Mouse (Mus musculus) neural tube, embryonic 10.5 days (tissue): ENCODE results near the gene Trim28.
A peak's percentile ranks its signal among the peaks of the same experiment; 100 is the strongest.

Source experiments
- DNase-seq: peaks from one replicate; pipeline ENCODE4 v3.0.0-alpha.2; 2017; ENCODE audit warnings: low spot score; ENCODE audit errors: extremely low spot score

Trim28 gene

DNA sequence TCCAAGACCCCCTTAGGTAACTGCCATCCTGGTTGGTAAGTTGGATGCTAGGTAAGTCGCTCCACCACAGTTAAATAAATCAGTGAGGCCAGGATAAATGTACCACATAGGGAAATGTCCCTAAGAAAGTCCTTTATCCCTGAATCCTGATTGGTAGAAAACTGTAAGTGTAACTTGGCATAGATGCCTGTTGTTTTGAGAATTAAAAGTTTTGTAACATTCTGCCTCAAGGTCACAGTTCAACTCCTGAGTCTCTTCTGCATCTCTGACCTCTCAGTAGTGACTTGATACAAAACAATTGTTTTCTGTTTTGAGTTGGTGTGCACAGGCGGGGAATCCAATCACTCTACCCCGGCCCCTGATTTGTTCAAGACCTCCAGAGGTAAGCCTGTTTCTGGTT, at the start of gene Trim28:
Gene Trim28 (plus strand): TSS at position 264 of the 400 bp plus-strand sequence.
- DNase-seq = no peak

DNA sequence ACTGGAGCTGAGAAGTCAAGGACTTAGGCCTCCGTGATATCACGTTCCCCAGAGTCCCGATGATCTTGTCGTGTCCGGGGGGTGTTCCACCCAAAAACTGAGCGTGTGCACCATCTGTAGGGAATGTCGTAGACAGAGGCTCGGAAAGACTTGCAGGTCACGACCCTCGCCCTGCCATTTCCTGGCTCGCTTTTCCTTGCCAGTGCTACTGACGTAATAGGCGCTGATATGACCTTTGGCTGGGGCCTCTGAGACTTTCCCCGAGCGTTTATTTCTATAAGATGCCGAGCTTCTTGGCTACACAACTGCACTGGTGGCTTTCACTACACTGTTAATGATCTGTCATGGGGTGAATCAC, 49.1 kb upstream of the Trim28 start:
- DNase-seq = no peak

DNA sequence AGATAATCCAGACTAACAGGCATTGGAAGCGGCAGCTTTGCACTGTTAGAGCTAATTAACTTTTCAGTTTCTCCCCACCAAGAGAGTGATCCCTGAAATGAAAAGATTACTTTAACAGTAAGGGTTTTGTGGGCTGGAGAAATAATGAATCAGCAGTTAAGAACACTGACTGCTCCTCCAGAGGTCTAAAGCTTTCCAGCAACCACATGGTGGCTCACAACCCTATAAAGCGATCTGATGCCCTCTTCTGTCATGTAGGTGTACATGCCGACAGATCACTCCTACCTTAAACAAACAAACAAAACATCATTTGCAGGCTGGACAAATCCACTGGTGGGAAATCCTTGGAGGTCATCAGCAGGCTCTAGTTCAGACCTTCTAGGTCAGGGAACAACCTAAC, 44.0 kb upstream of the Trim28 start:
- DNase-seq = no peak

- no peak for DNase-seq
Observed at GRCm38 (mm10) chr7:12957511-12957910, 41.4 kb upstream of the Trim28 start.

DNA sequence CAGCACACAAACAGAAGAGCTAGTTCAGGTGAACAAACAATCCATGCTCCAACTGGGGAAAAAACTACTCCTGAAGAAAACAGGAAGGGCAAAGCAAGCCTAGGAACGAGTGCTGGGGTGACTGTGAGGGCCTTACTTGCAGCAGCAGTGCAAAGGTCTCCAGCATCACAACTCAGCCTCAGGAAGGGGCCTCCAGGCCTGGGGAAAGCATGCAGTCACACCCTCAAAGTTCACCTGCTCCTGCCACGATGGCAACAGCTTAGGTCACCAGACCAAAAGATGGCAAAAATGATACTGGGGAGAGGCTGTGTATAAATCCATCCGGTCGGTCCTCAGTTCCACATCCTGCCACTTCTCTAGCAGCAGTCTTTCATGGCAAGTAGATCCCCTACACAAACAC, 40.0 kb upstream of the Trim28 start:
- no peak for DNase-seq

DNA sequence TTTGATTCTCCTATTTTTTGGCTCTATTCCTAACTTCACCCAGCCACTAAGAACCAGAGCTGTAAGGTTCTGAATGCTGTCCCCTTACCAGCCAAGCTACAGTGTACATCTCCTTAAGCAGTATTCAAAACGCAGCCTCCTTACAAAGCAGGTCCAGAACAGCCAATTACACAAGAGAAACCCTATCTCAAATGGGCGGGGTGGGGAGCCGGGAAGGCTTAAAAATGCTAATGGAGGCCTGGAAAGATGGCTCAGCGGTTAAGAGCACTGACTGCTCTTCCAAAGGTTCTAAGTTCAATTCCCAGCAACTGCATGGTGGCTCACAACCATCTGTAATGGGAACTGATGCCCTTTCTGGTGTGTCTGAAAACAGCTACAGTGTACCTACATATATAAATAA, 39.2 kb upstream of the Trim28 start:
- no peak for DNase-seq

DNA sequence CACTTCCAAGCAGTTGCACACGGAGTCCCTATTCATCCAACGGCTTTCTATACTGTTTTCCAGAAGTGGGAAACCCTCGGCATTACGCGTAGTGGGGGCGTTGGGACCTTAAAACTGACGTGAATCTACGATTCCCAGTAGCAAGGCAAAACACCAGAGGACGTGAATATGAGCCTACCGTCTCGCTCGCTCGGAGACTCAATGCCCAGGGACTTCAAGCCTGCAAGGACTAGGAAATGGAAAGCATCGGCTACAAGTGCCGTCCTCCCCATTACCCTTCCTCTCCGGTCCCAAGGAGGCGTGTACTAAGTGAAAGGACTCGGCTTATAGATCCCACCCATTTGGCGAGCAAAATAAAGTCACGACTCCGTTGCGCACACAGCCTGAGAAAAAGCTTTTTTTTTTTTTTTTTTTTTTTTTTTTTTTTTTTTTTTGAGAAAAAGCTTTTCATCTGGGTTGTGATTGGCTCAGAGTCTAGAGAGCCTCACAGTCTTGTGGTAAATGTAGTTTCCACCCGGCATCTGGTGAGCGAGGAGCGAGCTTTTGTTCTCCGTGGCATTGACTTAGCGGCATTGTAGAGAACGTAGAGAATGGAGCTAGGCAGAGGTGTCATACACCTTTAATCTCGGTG, 37.3 kb upstream of the Trim28 start:
- DNase-seq = peak; percentile 65

- peak; percentile 82 for DNase-seq
Observed at GRCm38 (mm10) chr7:12965678-12966091, 33.2 kb upstream of the Trim28 start, which contains the start of gene Zfp324. TSS of gene Zfp324 (plus strand) at chr7:12965838.

DNA sequence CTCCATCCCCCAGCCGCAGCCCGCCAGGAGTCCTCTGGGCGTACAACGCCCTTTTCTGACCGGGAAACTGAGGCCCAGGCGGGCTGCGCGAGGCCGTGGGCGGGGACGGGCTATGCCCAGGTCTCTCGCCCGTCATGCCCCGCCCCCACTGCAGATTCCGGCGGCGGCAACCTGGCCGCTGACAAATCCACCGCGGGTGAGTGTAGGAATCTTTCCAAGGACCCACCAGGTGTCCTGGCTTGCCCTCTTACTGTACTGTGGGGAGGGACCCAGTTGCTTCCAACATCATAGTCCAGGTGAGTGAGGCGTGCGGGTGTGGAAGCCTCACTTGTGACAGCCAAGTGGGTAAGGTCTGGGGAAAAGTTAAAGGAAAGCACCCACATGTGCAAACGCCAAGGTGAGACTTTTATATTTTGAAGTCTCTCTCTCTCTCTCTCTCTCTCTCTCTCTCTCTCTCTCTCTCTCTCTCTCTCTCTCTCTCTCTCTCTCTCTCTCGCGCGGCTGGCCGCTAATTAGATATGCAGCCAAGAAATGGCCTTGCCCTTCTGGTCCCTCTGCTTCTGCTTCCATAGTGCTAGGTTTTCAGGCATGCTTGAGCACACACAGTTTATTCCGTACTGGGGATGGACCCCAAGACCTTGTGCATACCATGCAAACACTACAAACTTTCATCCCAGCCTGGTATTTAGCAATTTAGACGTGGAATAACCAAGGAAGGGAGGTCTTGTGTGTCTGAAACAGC, 32.6 kb upstream of the Trim28 start:
- peak; percentile 63 for DNase-seq

GRCm38 (mm10) chr7:12970906-12971305, 28.0 kb upstream of the Trim28 start:
- no peak for DNase-seq

DNA sequence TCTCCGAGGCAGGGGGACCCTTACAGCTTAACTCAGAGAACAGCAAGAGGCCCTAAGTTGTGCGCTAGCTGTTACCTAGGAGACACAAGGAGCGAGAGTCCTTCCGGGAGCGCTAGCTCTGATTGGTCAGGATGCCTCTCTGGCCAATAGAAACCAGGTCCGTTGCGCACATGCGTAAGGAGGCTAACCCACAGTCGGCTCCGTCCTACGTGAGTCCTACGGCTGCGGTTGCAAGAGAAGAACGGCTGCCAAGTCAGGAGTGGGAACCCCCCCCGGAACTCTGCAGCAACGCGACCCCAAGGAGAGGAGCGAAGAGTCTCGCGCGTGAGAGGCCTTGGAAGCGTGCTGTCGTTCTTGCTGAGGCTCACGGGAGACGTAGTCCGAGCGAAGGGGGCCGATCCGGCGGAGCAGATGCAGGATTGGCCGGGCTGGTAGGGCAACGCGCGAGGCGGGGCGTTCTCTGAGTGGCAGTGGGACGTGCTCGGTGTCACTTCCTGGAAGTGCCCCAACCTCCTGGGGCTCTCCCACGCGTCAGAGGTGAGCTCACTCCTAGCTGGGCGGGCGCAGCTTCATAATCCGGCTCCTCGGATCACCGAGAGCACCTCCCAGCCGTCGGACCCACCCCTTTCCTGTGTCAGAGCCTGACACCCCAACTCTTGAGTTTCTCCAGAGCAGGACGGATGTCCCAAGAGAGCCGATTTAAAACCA, 21.1 kb upstream of the Trim28 start, which contains the start of gene Zfp446:
Gene Zfp446 (plus strand): TSS at position 167 of the 708 bp plus-strand sequence.
- peak; percentile 98 for DNase-seq

DNA sequence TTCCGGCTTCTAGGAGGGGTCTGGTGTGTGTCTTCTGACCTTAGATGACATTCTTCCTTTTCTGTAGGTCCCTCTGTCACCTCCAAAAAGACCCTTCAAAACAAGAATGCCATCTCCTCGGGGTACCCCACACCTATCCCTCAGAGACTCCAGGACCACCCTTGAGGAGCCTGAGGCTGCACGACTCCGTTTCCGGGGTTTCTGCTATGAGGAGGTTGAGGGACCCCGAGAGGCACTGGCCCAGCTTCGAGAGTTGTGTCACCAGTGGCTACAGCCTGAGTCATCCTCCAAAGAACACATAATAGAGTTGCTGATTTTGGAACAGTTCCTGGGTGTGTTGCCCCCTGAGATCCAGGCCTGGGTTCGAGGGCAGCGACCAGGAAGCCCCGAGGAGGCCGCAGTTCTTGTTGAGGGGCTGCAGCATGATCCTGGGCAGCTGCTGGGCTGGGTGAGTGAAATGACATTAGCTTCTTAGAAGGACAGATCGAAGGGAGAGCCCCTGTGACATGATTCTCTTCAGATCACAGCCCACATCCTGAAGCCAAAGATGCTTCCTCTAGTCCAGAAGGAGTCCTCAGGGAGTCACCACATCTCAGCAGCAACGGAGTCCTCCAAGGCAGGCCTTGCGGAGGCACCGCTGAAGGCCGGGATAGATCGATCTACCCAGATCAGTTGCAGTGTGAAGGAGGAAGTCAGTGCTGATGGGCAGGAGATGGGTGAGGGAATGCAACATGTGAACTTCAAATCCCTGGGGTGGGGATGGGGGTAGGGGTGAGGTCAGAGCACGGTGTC, 19.8 kb upstream of the Trim28 start:
- no peak for DNase-seq

DNA sequence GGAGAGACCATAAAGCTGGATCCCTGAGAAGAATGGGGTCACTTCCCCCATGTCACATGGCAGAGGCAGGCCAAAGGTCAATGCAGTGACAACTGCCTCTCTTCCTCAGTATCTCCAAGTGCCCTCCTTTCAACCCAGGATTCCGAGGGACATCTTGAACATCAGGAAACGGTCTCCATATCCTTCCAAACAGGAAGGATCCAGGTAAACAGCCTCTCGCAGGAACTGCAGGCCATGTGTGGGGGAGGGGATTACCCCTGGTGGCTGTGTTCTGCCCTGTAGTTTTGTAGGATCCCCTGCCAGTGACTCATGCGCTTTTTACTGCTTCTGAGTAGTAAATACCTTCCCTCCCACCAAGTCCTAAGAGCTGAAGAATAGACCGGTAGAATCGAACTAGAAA, 19.1 kb upstream of the Trim28 start:
- DNase-seq = no peak

- DNase-seq = no peak
Observed at GRCm38 (mm10) chr7:12980291-12980690, 18.6 kb upstream of the Trim28 start.

DNA sequence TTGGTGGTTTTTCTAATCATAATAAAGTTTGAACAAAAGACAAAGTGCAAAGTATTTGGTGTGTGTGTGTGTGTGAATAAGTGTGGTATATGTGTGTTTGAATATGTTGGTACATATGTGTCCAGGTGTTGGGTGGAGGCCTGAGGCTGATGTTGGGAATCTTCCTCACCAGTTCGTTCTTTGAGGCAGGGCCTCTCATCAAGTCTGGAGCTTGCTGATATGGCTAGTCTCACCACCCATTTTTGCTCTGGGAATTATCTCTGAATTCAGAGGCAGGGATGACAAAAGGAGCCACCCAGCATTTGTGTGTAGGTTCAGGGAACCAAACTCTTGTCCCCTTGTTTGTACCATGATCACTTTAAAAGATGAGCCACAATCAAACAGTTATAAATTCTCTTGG, 13.2 kb upstream of the Trim28 start:
- DNase-seq = no peak

DNA sequence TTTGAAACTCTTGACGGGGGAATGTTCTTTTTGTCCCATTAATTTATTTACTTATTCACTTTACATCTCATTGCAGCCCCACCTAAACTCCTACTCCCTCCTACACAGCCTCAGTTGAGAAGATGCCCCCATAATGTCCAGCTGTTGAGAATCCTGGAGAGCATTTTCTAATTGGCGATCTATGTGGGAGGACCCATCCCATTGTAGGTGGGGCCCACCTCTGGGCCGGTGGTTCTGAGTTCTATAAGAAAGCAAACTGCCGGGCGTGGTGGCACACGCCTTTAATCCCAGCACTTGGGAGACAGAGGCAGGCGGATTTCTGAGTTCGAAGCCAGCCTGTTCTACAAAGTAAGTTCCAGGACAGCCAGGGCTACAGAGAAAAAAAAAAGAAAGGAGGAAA, 12.0 kb upstream of the Trim28 start:
- DNase-seq = no peak

GRCm38 (mm10) chr7:12987409-12988189, 11.3 kb upstream of the Trim28 start:
- DNase-seq = no peak

DNA sequence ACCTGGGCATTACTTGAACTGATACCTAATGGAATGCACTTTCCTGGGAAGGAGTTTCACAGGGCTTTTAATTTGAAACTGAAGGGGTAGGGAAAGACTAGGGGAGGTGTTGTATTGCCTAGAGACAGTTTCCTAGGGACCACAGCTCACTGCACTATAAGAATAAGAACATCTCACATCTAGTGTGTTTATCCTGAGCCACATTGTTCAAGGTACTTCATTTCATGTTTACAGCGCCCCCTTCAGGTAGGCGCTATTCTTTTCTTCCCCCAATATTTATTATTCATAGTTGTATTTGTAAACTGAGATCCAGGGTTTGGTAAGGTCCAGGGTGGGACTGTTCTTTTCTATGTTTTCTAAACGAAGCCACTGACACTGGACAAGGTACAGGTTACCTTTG, 6.7 kb upstream of the Trim28 start:
- no peak for DNase-seq

DNA sequence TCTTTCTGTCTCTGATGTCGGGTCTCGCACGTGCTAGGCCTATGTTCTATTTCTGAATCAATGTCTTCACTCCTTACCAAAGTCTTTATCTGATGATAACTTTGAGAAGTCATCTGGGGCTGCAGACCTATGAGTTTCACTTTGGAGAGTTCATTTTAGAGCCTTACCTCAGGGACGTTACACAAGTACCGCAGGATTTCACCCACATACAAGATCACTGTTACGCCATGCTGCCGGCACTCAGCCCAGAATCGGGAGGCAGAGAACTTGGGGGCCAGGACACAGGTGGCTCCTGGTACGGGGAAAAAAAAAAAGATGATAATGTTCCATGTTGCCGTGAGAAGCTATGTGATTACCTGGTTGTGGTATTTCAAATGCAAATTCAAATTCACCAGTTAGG, 5.8 kb upstream of the Trim28 start:
- DNase-seq = no peak

- no peak for DNase-seq
Observed at GRCm38 (mm10) chr7:12995862-12996261, 3.1 kb upstream of the Trim28 start.

DNA sequence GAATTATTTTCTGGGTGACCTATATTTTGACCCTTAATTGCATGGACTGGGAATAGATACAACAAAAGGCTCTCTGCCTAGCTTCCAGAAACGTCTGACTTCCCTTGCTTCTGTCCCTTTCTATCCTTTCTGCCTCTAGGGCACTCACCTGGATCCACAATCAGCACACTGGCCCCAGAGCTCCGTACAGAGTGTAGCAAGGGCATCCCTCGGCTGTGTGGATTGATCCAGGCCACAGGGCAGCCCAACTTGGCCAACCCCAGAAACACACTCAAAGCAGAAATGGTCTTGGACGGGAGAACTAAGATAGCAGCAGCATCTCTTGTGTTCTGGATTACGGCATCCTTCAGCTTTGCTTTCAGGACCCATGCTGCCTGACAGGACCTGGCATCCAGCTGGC, 1.7 kb upstream of the Trim28 start:
- no peak for DNase-seq
